Mouse (Mus musculus) activated CD4-positive, CD25-positive, alpha-beta regulatory T cell (primary cell): ENCODE results near the gene Igfbpl1. TPM values are rescaled to one million over a fixed set of nuclear protein-coding genes. Genes with fewer than 3 reads are reported as not detected.

Source experiments
- polyA plus RNA-seq, 2 experiments: library from polyadenylated mRNA; unstranded; fragments of 100-300 nt; shearing (Covaris generic); gene quantifications; one replicate each; pipeline ENCODE4 v1.2.1; 2017

The Igfbpl1 gene
- polyA plus RNA-seq = under 1 TPM in 1 of 2 experiments, not detected in 1; 0.07 TPM

DNA sequence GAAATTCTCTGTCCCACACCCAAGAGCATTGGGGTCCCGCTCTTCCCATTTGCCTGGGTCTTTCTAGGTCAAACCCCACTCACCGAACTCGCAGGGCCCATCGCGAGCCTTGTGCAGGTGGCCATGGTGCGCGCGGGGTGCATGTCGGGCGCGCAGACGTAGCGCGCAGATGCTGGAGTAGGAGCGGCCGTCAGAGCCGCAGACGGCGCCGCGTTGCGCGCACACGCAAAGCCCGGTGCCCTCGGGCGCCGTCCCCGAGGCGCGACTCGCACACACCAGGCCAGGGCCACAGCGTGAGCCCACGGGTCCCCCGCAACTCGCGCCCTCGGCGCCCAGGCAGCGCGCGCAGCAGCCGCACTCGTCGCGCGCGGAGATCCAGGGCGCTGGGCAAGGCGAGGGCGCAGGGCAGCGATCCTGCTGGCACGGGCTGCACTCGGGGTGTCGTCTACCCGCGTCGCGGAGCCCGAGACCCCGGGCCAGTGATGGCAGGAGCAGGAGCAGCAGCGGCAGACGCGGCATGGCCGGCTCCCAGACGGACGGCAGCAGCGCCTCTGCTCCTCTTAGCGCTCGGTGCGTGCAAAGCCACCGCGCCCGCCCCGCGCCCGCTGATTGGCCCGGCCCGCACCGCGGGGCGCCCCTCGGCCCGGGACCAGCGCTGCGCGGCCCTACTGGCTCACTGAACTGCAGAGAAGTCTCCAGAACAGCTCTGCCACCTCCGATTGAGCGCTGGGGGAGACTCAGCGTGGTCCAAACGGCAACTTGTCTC lies at the start of gene Igfbpl1:
Gene Igfbpl1, minus strand, starts transcription at position 649 of the 766 bp plus-strand sequence.

DNA sequence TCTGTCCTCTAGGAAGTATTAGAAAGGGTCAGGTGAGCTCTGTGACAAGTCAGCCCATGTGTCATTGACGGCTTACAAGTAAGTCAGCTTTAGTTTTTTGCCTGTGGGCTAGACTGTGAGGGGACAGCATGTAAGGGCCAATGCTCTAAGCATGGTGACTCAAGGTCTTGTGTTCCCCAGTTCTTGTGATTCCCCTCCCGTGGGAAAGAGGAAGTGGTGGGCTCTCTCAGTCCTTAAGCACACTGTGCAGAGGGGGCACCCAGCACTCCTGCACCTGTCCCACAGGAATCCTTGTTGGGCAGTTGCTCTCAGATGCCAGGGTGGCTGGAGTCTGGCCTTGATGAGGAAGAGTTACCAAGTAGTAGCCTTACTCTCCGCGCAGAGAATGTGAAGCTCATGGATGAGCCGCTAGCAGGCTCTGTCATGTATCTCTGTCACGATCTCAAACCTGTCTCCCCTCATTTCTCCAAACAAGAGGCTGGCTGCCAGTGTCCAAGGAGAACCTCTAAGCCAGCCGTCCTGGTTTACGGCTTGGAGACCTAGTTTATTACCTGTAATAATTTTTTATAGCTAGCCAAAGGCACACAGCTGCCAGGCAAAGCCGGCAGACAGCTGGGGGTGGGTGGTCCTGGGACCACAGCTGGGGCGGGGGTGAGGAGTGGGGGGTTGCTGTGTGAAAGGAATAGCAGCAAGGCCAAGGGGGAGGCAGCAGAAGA lies 21.5 kb upstream of the Igfbpl1 start, which contains the start of gene Stra6l:
Gene Stra6l, plus strand, starts transcription at position 556 of the 716 bp plus-strand sequence.

DNA sequence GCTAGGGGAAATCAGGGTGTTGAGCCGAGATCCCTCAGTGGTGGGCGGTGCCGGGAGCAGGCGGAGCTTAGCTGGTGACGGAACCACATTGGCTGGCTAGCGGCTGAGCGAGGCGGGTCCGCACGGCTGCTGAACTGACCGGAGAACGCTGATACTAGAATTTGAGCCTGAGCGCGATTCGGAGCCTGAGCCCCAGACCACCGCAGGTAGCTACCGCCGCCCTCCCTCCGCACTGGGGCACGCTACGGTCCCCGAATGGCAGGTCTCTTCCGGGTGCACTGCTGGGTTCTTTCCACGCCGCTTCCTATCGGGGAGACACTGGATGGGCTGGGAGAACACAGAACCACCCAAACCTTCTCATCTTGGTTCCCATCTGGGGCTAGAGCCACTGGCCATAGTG lies 27.8 kb downstream of the Igfbpl1 start, which contains the start of gene Aldh1b1:
Gene Aldh1b1, plus strand, starts transcription at position 59 of the 400 bp plus-strand sequence.

Other genes with a start within 250 kb of the Igfbpl1 start
- 1 to 10 TPM; 4.0 to 6.8 TPM for gene Aldh1b1, start 27.9 kb downstream of the Igfbpl1 start, polyA plus RNA-seq
- gene Stra6l, start 21.7 kb upstream of the Igfbpl1 start, polyA plus RNA-seq = under 1 TPM in 1 of 2 experiments, not detected in 1; 0.52 TPM
- gene Ccdc180, start 63.4 kb upstream of the Igfbpl1 start, polyA plus RNA-seq = under 1 TPM; 0.18 to 0.22 TPM
- 10 to 100 TPM in 1 of 2 experiments, 1 to 10 TPM in 1; 4.6 to 13.4 TPM for gene Tdrd7, start 138.4 kb upstream of the Igfbpl1 start, polyA plus RNA-seq
- gene Tmod1, start 212.0 kb upstream of the Igfbpl1 start, polyA plus RNA-seq = 1 to 10 TPM; 1.7 to 3.2 TPM